Mouse (Mus musculus) kidney, adult 2 months (tissue): ENCODE measurements around the gene Gper1. TPM values are rescaled to one million over a fixed set of nuclear protein-coding genes. Genes with fewer than 3 reads are reported as not detected.

Experiments used
- DNase-seq: peaks from one replicate; pipeline ENCODE4 v3.0.0; 2021
- H3K27ac ChIP-seq: fragments of 200-500 bp; 2 replicates; pipeline ENCODE4 v1.5.1; 2012; ENCODE audit warnings: low read depth, low read length, control low read depth, inconsistent platforms; ENCODE audit not compliant: insufficient read depth
- H3K27me3 ChIP-seq: fragments of 200-500 bp; replicated peaks from 2 replicates; pipeline ENCODE4 v1.6.1; 2012; ENCODE audit warnings: mild to moderate bottlenecking, moderate library complexity, low read length, inconsistent platforms; ENCODE audit not compliant: control insufficient read depth, insufficient read depth
- H3K36me3 ChIP-seq: fragments of 200-500 bp; 2 replicates; pipeline ENCODE4 v1.6.1; 2012; ENCODE audit warnings: mild to moderate bottlenecking, moderate library complexity, low read length, inconsistent platforms; ENCODE audit not compliant: control insufficient read depth, insufficient read depth
- H3K4me1 ChIP-seq: fragments of 200-500 bp; 2 replicates; pipeline ENCODE4 v1.6.1; 2011; ENCODE audit warnings: low read length; ENCODE audit not compliant: control insufficient read depth, insufficient read depth
- H3K4me3 ChIP-seq: fragments of 200-500 bp; 2 replicates; pipeline ENCODE4 v1.5.1; 2011; ENCODE audit warnings: mild to moderate bottlenecking, low read depth, low read length, control low read depth; ENCODE audit not compliant: insufficient read depth
- CTCF ChIP-seq: fragments of 200-500 bp; conservative IDR thresholded peaks from 2 replicates; pipeline ENCODE4 v1.5.1; 2011; ENCODE audit warnings: low read depth, mild to moderate bottlenecking, control low read depth, low read length, moderate library complexity, mixed read lengths; ENCODE audit not compliant: insufficient read depth, insufficient read length
- POLR2A ChIP-seq: fragments of 200-500 bp; IDR thresholded peaks from one replicate; pipeline ENCODE4 v1.6.1; 2011; ENCODE audit warnings: low read depth, low read length, control low read depth
- WGBS: fragments of 180-500 bp; shearing (Covaris S2); methylation state at CpG from one replicate; pipeline ENCODE4 v1.1.7; 2018; 5-methylcytosine and 5-hydroxymethylcytosine counted together
- polyA plus RNA-seq: library from polyadenylated mRNA; depleted of rRNA; stranded (reverse); fragments of >200 nt; gene quantifications from 2 replicates; pipeline ENCODE4 v1.2.3, GENCODE M21; 2012

Gper1 gene
- polyA plus RNA-seq, 1 experiment = 2.7 TPM

DNA sequence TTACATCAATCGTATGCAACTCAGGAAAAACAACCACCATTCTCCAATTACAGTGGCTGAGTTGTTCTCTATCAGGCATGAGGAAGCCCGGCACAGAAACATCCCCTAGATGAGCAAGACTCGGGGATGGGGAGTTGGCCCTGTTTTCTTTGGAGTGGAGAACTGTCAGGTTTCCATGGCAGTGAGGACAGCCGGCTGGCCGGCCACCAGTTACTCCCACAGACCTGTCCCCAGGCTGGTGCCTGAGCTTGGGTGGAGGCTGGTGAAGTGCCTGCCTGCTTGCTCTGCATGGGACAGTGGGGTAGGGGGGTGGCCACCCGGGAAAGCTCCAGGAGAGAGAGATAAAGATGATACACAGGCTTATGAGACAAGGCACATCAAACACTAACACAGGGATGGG lies 25.1 kb downstream of the Gper1 start:
- DNase-seq = no peak
- WGBS = 68% methylated on average over 6 of the region's 6 CpGs
- H3K4me1 ChIP-seq = no peaks in the 10 kb centered on the region
- no peaks in the 10 kb centered on the region for H3K27me3 ChIP-seq
- no peak overlapping the region for H3K4me3 ChIP-seq
- H3K27ac ChIP-seq = no peak overlapping the region
- H3K36me3 ChIP-seq = no peaks in the 10 kb centered on the region
- no peak for TF ChIP-seq POLR2A
- TF ChIP-seq CTCF = no peak

DNA sequence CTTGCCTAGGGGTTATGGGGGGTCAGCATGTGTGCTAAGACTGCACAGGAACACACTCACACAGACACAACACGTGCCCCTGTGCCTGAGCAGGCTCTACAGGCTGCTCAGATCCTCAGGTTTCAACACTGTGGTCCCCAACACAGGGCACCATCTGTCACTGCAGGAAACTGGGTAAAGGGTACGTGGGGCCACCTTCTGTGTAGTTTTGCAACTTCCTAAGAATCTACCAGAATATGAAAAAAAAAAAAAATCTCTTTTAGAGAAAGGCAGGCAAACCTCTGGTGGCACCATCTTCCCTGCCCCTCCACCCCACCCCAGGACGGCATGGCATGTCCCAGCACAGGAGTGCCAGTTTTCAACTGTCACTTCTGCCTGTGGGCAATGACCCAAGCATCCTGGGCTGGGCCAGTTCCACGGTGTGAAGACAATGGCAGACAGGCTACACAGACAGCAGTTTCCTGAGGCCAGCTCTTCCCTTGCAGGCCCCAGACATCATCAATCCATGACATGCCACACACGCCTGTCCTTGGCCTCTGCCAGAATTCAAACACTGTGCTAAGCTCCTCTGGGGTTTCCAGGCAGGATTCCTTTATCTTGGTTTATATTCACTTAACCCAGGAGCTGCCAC lies 26.3 kb downstream of the Gper1 start:
- no peak overlapping the region for H3K27ac ChIP-seq
- DNase-seq = peak; percentile 47

DNA sequence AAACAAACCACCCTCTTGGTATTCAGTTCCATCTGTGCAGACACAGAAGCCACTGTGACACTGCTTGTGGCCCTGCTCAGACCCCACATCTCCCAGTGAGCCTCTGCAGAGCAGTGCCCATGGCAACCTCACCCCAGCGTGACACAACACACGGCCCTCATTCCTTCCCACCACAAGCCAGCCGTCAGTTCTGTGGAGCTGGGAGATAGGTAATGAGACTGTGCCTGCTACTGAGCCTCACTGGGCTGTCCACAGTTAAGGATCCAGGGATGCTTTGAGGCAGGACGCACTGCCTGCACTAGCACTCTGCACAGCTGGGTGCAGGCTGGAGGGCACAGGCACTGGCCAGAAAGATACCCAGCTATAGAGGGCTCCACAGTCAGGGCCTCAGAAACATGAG lies 27.0 kb downstream of the Gper1 start:
- no peak for DNase-seq
- Histone ChIP-seq H3K27ac (no peak overlapping the region), H3K4me1 (no peaks in the 10 kb centered on the region), H3K27me3 (no peaks in the 10 kb centered on the region), H3K4me3 (no peak overlapping the region), H3K36me3 (no peaks in the 10 kb centered on the region)
- WGBS = 50% methylated on average over 4 of the region's 4 CpGs
- TF ChIP-seq CTCF (no peak), POLR2A (no peak)

More for the DNA sequence above, 26.3 kb downstream of the Gper1 start:
- Histone ChIP-seq H3K4me3 (no peak overlapping the region), H3K4me1 (no peaks in the 10 kb centered on the region), H3K27me3 (no peaks in the 10 kb centered on the region), H3K36me3 (no peaks in the 10 kb centered on the region)
- TF ChIP-seq POLR2A (no peak), CTCF (no peak)
- 53% methylated on average over 5 of the region's 5 CpGs for WGBS

DNA sequence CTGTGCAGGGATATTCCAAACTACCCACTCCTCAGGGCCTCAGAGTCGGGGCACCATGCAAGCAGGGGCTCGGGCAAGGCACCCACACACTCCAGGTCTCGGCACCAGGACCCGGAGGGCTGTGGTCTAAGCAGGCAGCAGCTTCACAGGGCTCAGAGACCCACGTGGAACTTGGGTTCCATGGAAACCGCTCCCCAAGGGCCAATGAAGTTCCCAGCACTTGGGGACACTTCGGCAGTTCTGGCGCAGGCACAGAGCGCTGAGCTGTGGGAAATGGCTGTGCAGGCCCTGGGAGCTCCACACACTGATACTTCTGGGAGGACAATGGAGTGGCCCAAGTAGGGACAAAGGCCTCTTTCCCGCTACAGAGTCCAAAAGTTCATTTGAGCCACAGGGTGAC lies 30.1 kb downstream of the Gper1 start:
- TF ChIP-seq POLR2A (no peak), CTCF (no peak)
- no peaks in the 10 kb centered on the region for H3K36me3 ChIP-seq
- H3K27me3 ChIP-seq = no peaks in the 10 kb centered on the region
- peak; percentile 41 for DNase-seq
- 84% methylated on average over 10 of the region's 10 CpGs for WGBS
- no peaks in the 10 kb centered on the region for H3K4me1 ChIP-seq
- no peak overlapping the region for H3K27ac ChIP-seq
- H3K4me3 ChIP-seq = no peak overlapping the region

DNA sequence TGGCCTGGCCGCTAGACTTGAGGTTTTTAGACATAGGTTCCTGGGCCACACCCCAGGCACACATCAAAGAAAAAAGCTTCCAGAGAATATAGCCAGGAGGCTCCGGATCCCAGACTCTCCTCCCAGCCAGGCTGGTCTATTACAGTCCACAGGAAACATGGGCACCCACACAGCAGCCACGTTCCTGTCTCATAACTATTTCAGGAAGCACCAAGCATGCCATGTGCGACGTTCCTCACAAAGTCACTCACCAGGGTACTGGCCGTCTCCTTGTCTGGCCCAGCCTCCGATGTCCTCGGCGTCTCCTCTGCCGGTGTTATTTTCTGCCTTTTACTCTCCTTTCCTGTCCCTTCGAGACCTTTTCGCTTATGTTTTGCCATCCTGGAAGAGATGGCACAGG lies 32.2 kb downstream of the Gper1 start:
- no peak overlapping the region for H3K27ac ChIP-seq
- H3K4me3 ChIP-seq = no peak overlapping the region
- no peak for TF ChIP-seq CTCF
- TF ChIP-seq POLR2A = no peak
- H3K27me3 ChIP-seq = no peaks in the 10 kb centered on the region
- 89% methylated on average over 12 of the region's 12 CpGs for WGBS
- 0 out of 2 replicates have a peak, but pooled peaks cover 3% of the 10 kb centered on the region for H3K4me1 ChIP-seq
- no peak for DNase-seq
- no peaks in the 10 kb centered on the region for H3K36me3 ChIP-seq

GRCm38 (mm10) chr5:139457241-139457640 lies 34.3 kb downstream of the Gper1 start:
- H3K4me1 ChIP-seq = 0 out of 2 replicates have a peak, but pooled peaks cover 3% of the 10 kb centered on the region
- no peaks in the 10 kb centered on the region for H3K36me3 ChIP-seq
- DNase-seq = no peak
- no peak overlapping the region for H3K27ac ChIP-seq
- H3K4me3 ChIP-seq = no peak overlapping the region
- no peak for TF ChIP-seq POLR2A
- 83% methylated on average over 8 of the region's 8 CpGs for WGBS
- no peaks in the 10 kb centered on the region for H3K27me3 ChIP-seq

DNA sequence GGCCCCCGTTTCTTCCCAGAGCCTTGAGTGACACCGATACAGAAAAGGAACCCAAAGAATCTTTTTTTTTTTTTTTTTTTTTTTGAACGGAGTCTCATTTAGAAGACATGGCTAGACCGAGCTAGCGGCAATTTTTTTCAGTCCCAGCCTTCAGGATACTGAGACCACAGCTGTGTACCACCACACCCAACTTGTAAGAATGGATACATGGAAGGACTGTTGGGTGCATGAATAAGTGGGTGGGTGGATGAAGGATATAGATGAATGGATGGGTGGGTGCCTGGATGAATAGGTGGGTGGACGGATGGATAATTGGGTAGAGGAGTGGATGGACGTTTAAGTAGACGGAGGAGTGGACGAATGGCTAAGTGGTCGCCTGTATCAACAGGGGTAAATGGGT lies 37.0 kb downstream of the Gper1 start:
- Histone ChIP-seq H3K4me3 (peak overlapping the region; percentile 67), H3K27ac (no peak overlapping the region), H3K36me3 (no peaks in the 10 kb centered on the region), H3K27me3 (no peaks in the 10 kb centered on the region), H3K4me1 (0 out of 2 replicates have a peak, but pooled peaks cover 3% of the 10 kb centered on the region)
- WGBS = 5% methylated on average over 10 of the region's 10 CpGs
- TF ChIP-seq POLR2A = no peak
- no peak for TF ChIP-seq CTCF
- no peak for DNase-seq
